10 mouse cellular contexts compared by ENCODE assay signal in genomic region chr15:81041767-81042166, GRCm38 (mm10).
DNase-seq lines count a peak whose midpoint lies in the region; ATAC-seq lines count a peak whose summit lies in the region.
"Had no signal": no experiment of that assay in that cellular context is flagged by ENCODE, and none has a peak within 500 bp of the region (broad histone marks: within the 10 kb centered on the region; RNA-seq: fewer than 3 reads in every experiment).

No protein-coding gene starts in this region.

- no peak overlapping the region for H3K4me3 ChIP-seq in kidney, embryonic 14.5 days (ENCODE audit: low read length)
- no peak overlapping the region for H3K4me3 ChIP-seq in midbrain, embryonic 13.5 days (replicated peaks)
- no peak overlapping the region for H3K4me3 ChIP-seq in midbrain, embryonic 14.5 days (replicated peaks; ENCODE audit: low read depth, low read length)
- H3K4me3 ChIP-seq in embryonic facial prominence, embryonic 14.5 days (ENCODE audit: low read depth, low read length), result no peak overlapping the region
- H3K4me3 ChIP-seq in limb, embryonic 15.5 days, result no peak overlapping the region
- H3K4me3 ChIP-seq: liver, embryonic 13.5 days had no signal

- H3K36me3 ChIP-seq in kidney, embryonic 14.5 days (ENCODE audit: control insufficient read depth, insufficient read depth, low read length), result no peaks in the 10 kb centered on the region
- H3K36me3 ChIP-seq in midbrain, embryonic 13.5 days, result peaks cover 17% of the 10 kb centered on the region
- H3K36me3 ChIP-seq in midbrain, embryonic 14.5 days (ENCODE audit: control insufficient read depth, insufficient read depth, low read length), result 0 out of 2 replicates have a peak, but pooled peaks cover 5% of the 10 kb centered on the region
- peaks cover 11% of the 10 kb centered on the region for H3K36me3 ChIP-seq in embryonic facial prominence, embryonic 14.5 days (ENCODE audit: control insufficient read depth, insufficient read depth, low read length)
- H3K36me3 ChIP-seq in limb, embryonic 15.5 days, result peaks cover 12% of the 10 kb centered on the region
- H3K36me3 ChIP-seq: liver, embryonic 13.5 days had no signal

- no peak for DNase-seq in kidney, adult 11 months
- DNase-seq in midbrain, embryonic 14.5 days, result no peak
- DNase-seq in embryonic facial prominence, embryonic 14.5 days (ENCODE audit: low spot score), result no peak
- DNase-seq in spleen, postnatal 10 days (ENCODE audit: low spot score in 2 of 2), result no peak
- DNase-seq: cerebellum, adult 9-11 months; liver, embryonic 13.5 days had no signal

- WGBS in kidney, embryonic 14.5 days, result 71% methylated on average over 4 of the region's 4 CpGs
- WGBS in midbrain, embryonic 13.5 days, result 75% methylated on average over 4 of the region's 4 CpGs
- 82% methylated on average over 4 of the region's 4 CpGs for WGBS in midbrain, embryonic 14.5 days
- WGBS in embryonic facial prominence, embryonic 14.5 days, result 67% methylated on average over 4 of the region's 4 CpGs
- WGBS in limb, embryonic 15.5 days, result 73% methylated on average over 4 of the region's 4 CpGs

- no peak overlapping the region for H3K4me2 ChIP-seq in kidney, embryonic 14.5 days (replicated peaks; ENCODE audit: low read depth, low read length)
- no peak overlapping the region for H3K4me2 ChIP-seq in midbrain, embryonic 13.5 days (replicated peaks)
- no peak overlapping the region for H3K4me2 ChIP-seq in midbrain, embryonic 14.5 days (ENCODE audit: low read length)
- H3K4me2 ChIP-seq in embryonic facial prominence, embryonic 14.5 days (ENCODE audit: low read depth, low read length), result no peak overlapping the region
- no peak overlapping the region for H3K4me2 ChIP-seq in limb, embryonic 15.5 days
- H3K4me2 ChIP-seq: liver, embryonic 13.5 days had no signal

- no peaks in the 10 kb centered on the region for H3K9me3 ChIP-seq in kidney, embryonic 14.5 days (ENCODE audit: control insufficient read depth, low read length)
- H3K9me3 ChIP-seq in midbrain, embryonic 13.5 days, result no peaks in the 10 kb centered on the region
- H3K9me3 ChIP-seq in midbrain, embryonic 14.5 days (ENCODE audit: control insufficient read depth, low read length), result no peaks in the 10 kb centered on the region
- H3K9me3 ChIP-seq in embryonic facial prominence, embryonic 14.5 days (ENCODE audit: control insufficient read depth, low read length), result no peaks in the 10 kb centered on the region
- H3K9me3 ChIP-seq in limb, embryonic 15.5 days, result no peaks in the 10 kb centered on the region
- H3K9me3 ChIP-seq: liver, embryonic 13.5 days had no signal

- peaks cover 19% of the 10 kb centered on the region for H3K4me1 ChIP-seq in kidney, embryonic 14.5 days (ENCODE audit: control insufficient read depth, insufficient read depth, low read length)
- peaks cover 12% of the 10 kb centered on the region for H3K4me1 ChIP-seq in midbrain, embryonic 13.5 days (replicated peaks)
- H3K4me1 ChIP-seq in midbrain, embryonic 14.5 days (ENCODE audit: control insufficient read depth, insufficient read depth, low read length), result no peaks in the 10 kb centered on the region
- H3K4me1 ChIP-seq in embryonic facial prominence, embryonic 14.5 days (ENCODE audit: control insufficient read depth, insufficient read depth, low read length), result 0 out of 2 replicates have a peak, but pooled peaks cover 2% of the 10 kb centered on the region
- H3K4me1 ChIP-seq in limb, embryonic 15.5 days, result peaks cover 17% of the 10 kb centered on the region

- 0 out of 2 replicates have a peak overlapping the region, but pooled peaks have one; percentile 9 for H3K27ac ChIP-seq in kidney, embryonic 14.5 days (ENCODE audit: low read depth, low read length)
- peak overlapping the region; percentile 25 for H3K27ac ChIP-seq in midbrain, embryonic 13.5 days
- no peak overlapping the region; the same call in 1 of the 2 replicates for H3K27ac ChIP-seq in midbrain, embryonic 14.5 days (replicated peaks; ENCODE audit: low read depth, low read length)
- H3K27ac ChIP-seq in embryonic facial prominence, embryonic 14.5 days (replicated peaks; ENCODE audit: low read depth, low read length), result no peak overlapping the region
- H3K27ac ChIP-seq in limb, embryonic 15.5 days, result 0 out of 2 replicates have a peak overlapping the region, but pooled peaks have one; percentile 9
- H3K27ac ChIP-seq: liver, embryonic 13.5 days had no signal

- no peaks in the 10 kb centered on the region for H3K27me3 ChIP-seq in kidney, embryonic 14.5 days (ENCODE audit: control insufficient read depth, insufficient read depth, low read length)
- H3K27me3 ChIP-seq in midbrain, embryonic 13.5 days, result no peaks in the 10 kb centered on the region
- no peaks in the 10 kb centered on the region for H3K27me3 ChIP-seq in midbrain, embryonic 14.5 days (ENCODE audit: control insufficient read depth, insufficient read depth, low read length)
- no peaks in the 10 kb centered on the region for H3K27me3 ChIP-seq in embryonic facial prominence, embryonic 14.5 days (replicated peaks; ENCODE audit: control insufficient read depth, insufficient read depth, low read length)
- H3K27me3 ChIP-seq in limb, embryonic 15.5 days, result no peaks in the 10 kb centered on the region

- H3K9ac ChIP-seq in kidney, embryonic 14.5 days (ENCODE audit: low read depth, low read length), result no peak overlapping the region
- H3K9ac ChIP-seq in midbrain, embryonic 13.5 days (replicated peaks), result 0 out of 2 replicates have a peak overlapping the region, but pooled peaks have one; percentile 23
- H3K9ac ChIP-seq in midbrain, embryonic 14.5 days (replicated peaks; ENCODE audit: low read length), result no peak overlapping the region
- H3K9ac ChIP-seq in embryonic facial prominence, embryonic 14.5 days (ENCODE audit: low read depth, low read length), result no peak overlapping the region
- no peak overlapping the region for H3K9ac ChIP-seq in limb, embryonic 15.5 days
- H3K9ac ChIP-seq: liver, embryonic 13.5 days had no signal

- ATAC-seq in kidney, embryonic 14.5 days (ENCODE audit: low FRiP score, low TSS enrichment), result no peak
- ATAC-seq in midbrain, embryonic 13.5 days, result no peak
- ATAC-seq in midbrain, embryonic 14.5 days (ENCODE audit: low FRiP score, low TSS enrichment), result no peak
- peak; percentile 30; the same call in 1 of the 2 replicates for ATAC-seq in embryonic facial prominence, embryonic 14.5 days (ENCODE audit: low read depth)
- no peak for ATAC-seq in limb, embryonic 15.5 days (ENCODE audit: insufficient number of reproducible peaks, low FRiP score, low TSS enrichment, low read depth)
- ATAC-seq: forebrain, embryonic 14.5 days had no signal

Comparison
In these comparisons a context has a peak if more than half of its experiments do, and no peak if none do; other contexts are left out.
1. H3K27ac ChIP-seq: peak in kidney, embryonic 14.5 days (single experiment), midbrain, embryonic 13.5 days (single experiment) and limb, embryonic 15.5 days (single experiment); none in midbrain, embryonic 14.5 days (single experiment) and embryonic facial prominence, embryonic 14.5 days (single experiment).